Mouse (Mus musculus) C2C12 (cell line): ENCODE results near the gene Ap3b1.

Experiments used
- CTCF ChIP-seq: IDR thresholded peaks from one replicate; pipeline ENCODE4 v1.5.1; 2011; ENCODE audit not compliant: control insufficient read depth, insufficient read depth, insufficient read length
- MAX ChIP-seq: IDR thresholded peaks from one replicate; pipeline ENCODE4 v1.6.1; 2011; ENCODE audit warnings: mild to moderate bottlenecking, control low read depth

- TF ChIP-seq CTCF (no peak), MAX (no peak)
Observed at GRCm38 (mm10) chr13:94518176-94518575, 159.4 kb downstream of the Ap3b1 start.
